Mouse (Mus musculus): ENCODE measurements around the gene Vmn1r233. TPM values are rescaled to one million over a fixed set of nuclear protein-coding genes. Genes with fewer than 3 reads are reported as not detected.

Gene Vmn1r233
- polyA plus RNA-seq, 1 experiment from 2014 or later: not detected

DNA sequence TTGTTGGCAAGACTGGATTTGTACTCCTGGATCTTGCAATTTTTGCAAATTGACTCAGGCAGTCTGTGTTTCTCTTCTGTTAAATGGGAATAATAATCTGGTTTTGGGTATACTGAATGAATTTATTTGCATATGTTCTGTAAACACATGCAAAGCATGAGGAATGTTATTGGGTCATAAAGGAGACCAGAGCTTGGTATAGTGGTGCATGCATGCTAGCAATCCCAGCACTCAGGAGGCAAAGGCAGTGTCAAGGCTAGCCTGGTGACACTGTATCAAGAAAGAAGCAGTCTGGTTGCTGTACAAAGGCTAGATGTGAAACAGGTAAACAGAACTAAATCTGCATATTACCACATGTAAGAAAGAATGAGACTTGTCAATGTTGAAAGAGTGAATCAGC, 49.6 kb downstream of the Vmn1r233 start:
- peak overlapping the region; percentile 93 for H3K9ac ChIP-seq (ENCODE audit: low read length)
- ATAC-seq (replicated peaks; ENCODE audit: low FRiP score, low TSS enrichment, low read depth): no peak

GRCm38 (mm10) chr17:20946026-20946565, 50.2 kb downstream of the Vmn1r233 start:
- H3K27me3 ChIP-seq (replicated peaks; ENCODE audit: control insufficient read depth, insufficient read depth, low read length): no peaks in the 10 kb centered on the region
- H3K4me3 ChIP-seq (ENCODE audit: low read depth, low read length): peak overlapping the region; percentile 78
- ATAC-seq (replicated peaks; ENCODE audit: low FRiP score, low TSS enrichment, low read depth) (no peak), DNase-seq (ENCODE audit: low spot score) (peak; percentile 68)
- H3K9ac ChIP-seq (ENCODE audit: low read length): peak overlapping the region; percentile 93
- no peaks in the 10 kb centered on the region; the same call in 1 of the 2 replicates for H3K4me1 ChIP-seq (replicated peaks; ENCODE audit: control insufficient read depth, insufficient read depth, low read length)
- H3K27ac ChIP-seq (ENCODE audit: low read depth): peak overlapping the region; percentile 98
- H3K36me3 ChIP-seq (ENCODE audit: control insufficient read depth, insufficient read depth, low read length): peaks cover 1% of the 10 kb centered on the region; the same call in 1 of the 2 replicates
- H3K9me3 ChIP-seq (ENCODE audit: control insufficient read depth, low read length): no peaks in the 10 kb centered on the region
- WGBS: under 1% methylated on average over 13 of the region's 13 CpGs
- H3K4me2 ChIP-seq (ENCODE audit: low read length): peak overlapping the region; percentile 66

More for the DNA sequence above, 49.6 kb downstream of the Vmn1r233 start:
- no peak for DNase-seq (ENCODE audit: low spot score)
- peak overlapping the region; percentile 78 for H3K4me3 ChIP-seq (ENCODE audit: low read depth, low read length)
- H3K9me3 ChIP-seq (ENCODE audit: control insufficient read depth, low read length): no peaks in the 10 kb centered on the region
- peak overlapping the region; percentile 66 for H3K4me2 ChIP-seq (ENCODE audit: low read length)
- H3K36me3 ChIP-seq (ENCODE audit: control insufficient read depth, insufficient read depth, low read length): peaks cover 6% of the 10 kb centered on the region
- H3K27ac ChIP-seq (ENCODE audit: low read depth): no peak overlapping the region
- no peaks in the 10 kb centered on the region; the same call in 1 of the 2 replicates for H3K4me1 ChIP-seq (replicated peaks; ENCODE audit: control insufficient read depth, insufficient read depth, low read length)
- H3K27me3 ChIP-seq (replicated peaks; ENCODE audit: control insufficient read depth, insufficient read depth, low read length): no peaks in the 10 kb centered on the region

DNA sequence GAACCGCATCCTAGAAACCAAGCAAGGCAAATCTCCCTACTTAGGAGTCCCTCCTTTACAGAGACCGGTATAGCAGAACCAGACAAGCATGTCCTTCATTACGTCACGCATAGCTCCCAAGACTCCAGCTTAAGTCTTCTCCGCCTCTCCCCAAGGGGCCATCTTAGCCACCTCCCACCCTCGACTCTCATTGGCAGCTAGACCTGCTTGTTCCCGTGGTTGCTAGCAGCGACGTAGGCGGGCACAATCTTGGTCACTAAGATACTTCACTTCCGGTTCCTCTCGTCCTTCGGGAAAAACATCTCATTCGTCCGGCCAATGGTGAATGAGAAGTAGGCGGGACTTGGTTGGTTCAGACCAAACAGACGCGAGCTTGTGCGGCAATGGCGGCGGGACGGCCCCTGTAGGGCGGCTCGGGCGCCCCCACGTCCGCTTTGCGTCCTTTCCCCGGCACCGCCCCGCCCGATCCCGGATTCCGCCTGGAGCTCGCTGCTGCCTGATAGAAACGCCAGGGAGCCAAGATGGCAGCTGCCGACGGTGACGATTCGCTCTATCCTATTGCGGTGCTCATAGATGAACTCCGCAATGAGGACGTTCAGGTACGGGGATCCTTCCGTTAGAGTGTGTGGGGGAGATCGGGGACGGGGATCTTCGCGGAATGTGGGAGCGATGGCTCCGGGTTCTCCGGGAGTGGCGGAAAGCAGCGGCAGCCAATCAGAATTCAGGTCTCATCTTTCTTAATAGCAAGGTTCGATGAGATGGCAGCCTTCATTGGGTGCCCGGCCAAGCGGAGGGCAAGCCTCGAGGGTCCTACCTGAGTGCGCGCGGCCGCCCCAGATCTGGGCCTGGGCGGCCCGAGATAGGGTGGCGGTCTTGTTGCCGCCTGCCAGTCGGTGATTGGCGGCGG, 51.0 kb downstream of the Vmn1r233 start, which contains the start of gene Ppp2r1a:
Ppp2r1a (plus strand) TSS at position 327 of the 907 bp plus-strand sequence.
- DNase-seq (ENCODE audit: low spot score) (peak; percentile 99), ATAC-seq (replicated peaks; ENCODE audit: low FRiP score, low TSS enrichment, low read depth) (peak; percentile 99)
- H3K36me3 ChIP-seq (ENCODE audit: control insufficient read depth, insufficient read depth, low read length): no peaks in the 10 kb centered on the region
- H3K4me2 ChIP-seq (ENCODE audit: low read length): peak within 1 kb of the TSS; percentile 66
- H3K9ac ChIP-seq (ENCODE audit: low read length): peak within 1 kb of the TSS; percentile 93
- no peaks in the 10 kb centered on the region for H3K9me3 ChIP-seq (ENCODE audit: control insufficient read depth, low read length)
- peak within 1 kb of the TSS; percentile 78 for H3K4me3 ChIP-seq (ENCODE audit: low read depth, low read length)
- under 1% methylated on average over 69 of the region's 69 CpGs for WGBS
- peak within 1 kb of the TSS; percentile 98 for H3K27ac ChIP-seq (ENCODE audit: low read depth)
- H3K27me3 ChIP-seq (replicated peaks; ENCODE audit: control insufficient read depth, insufficient read depth, low read length): no peaks in the 10 kb centered on the region
- H3K4me1 ChIP-seq (replicated peaks; ENCODE audit: control insufficient read depth, insufficient read depth, low read length): no peaks in the 10 kb centered on the region; the same call in 1 of the 2 replicates

- Histone ChIP-seq H3K9me3 (ENCODE audit: control insufficient read depth, low read length) (no peaks in the 10 kb centered on the region), H3K36me3 (ENCODE audit: control insufficient read depth, insufficient read depth, low read length) (no peaks in the 10 kb centered on the region), H3K27me3 (replicated peaks; ENCODE audit: control insufficient read depth, insufficient read depth, low read length) (no peaks in the 10 kb centered on the region), H3K4me1 (replicated peaks; ENCODE audit: control insufficient read depth, insufficient read depth, low read length) (no peaks in the 10 kb centered on the region; the same call in 1 of the 2 replicates), H3K4me3 (ENCODE audit: low read depth, low read length) (peak overlapping the region; percentile 78), H3K27ac (ENCODE audit: low read depth) (peak overlapping the region; percentile 98), H3K4me2 (ENCODE audit: low read length) (peak overlapping the region; percentile 64), H3K9ac (ENCODE audit: low read length) (peak overlapping the region; percentile 75)
- DNase-seq (ENCODE audit: low spot score): no peak
- 57% methylated on average over 3 of the region's 3 CpGs for WGBS
- no peak for ATAC-seq (replicated peaks; ENCODE audit: low FRiP score, low TSS enrichment, low read depth)
Observed at GRCm38 (mm10) chr17:20944226-20944625, 52.0 kb downstream of the Vmn1r233 start.

Other genes starting within 250 kb of the Vmn1r233 start
- not detected in 2 replicates for gene Vmn1r228, start 210.3 kb downstream of the Vmn1r233 start, polyA plus RNA-seq (2014; fragmentation: Nextera tagmentation; extraction: Ambion mirVana)
- gene Vmn1r229, start 184.9 kb downstream of the Vmn1r233 start, polyA plus RNA-seq (2014; fragmentation: Nextera tagmentation; extraction: Ambion mirVana): not detected in 2 replicates
- not detected in 2 replicates for gene Vmn1r230, start 156.0 kb downstream of the Vmn1r233 start, polyA plus RNA-seq (2014; fragmentation: Nextera tagmentation; extraction: Ambion mirVana)
- gene Vmn1r231, start 91.4 kb downstream of the Vmn1r233 start, polyA plus RNA-seq (2014; fragmentation: Nextera tagmentation; extraction: Ambion mirVana): not detected in 2 replicates
- gene Vmn1r232, start 76.8 kb downstream of the Vmn1r233 start, polyA plus RNA-seq (2014; fragmentation: Nextera tagmentation; extraction: Ambion mirVana): not detected in 2 replicates
- gene Ppp2r1a, start 51.2 kb downstream of the Vmn1r233 start, polyA plus RNA-seq (2014; fragmentation: Nextera tagmentation; extraction: Ambion mirVana): 415 and 446 TPM in 2 replicates
- gene Zfp160, start 12.4 kb upstream of the Vmn1r233 start, polyA plus RNA-seq (2014; fragmentation: Nextera tagmentation; extraction: Ambion mirVana): 15.0 and 17.3 TPM in 2 replicates
- gene Vmn1r234, start 229.6 kb upstream of the Vmn1r233 start, polyA plus RNA-seq (2014; fragmentation: Nextera tagmentation; extraction: Ambion mirVana): not detected in 2 replicates

All from intestine, embryonic 14.5 days (tissue).